In the genomic region with DNA sequence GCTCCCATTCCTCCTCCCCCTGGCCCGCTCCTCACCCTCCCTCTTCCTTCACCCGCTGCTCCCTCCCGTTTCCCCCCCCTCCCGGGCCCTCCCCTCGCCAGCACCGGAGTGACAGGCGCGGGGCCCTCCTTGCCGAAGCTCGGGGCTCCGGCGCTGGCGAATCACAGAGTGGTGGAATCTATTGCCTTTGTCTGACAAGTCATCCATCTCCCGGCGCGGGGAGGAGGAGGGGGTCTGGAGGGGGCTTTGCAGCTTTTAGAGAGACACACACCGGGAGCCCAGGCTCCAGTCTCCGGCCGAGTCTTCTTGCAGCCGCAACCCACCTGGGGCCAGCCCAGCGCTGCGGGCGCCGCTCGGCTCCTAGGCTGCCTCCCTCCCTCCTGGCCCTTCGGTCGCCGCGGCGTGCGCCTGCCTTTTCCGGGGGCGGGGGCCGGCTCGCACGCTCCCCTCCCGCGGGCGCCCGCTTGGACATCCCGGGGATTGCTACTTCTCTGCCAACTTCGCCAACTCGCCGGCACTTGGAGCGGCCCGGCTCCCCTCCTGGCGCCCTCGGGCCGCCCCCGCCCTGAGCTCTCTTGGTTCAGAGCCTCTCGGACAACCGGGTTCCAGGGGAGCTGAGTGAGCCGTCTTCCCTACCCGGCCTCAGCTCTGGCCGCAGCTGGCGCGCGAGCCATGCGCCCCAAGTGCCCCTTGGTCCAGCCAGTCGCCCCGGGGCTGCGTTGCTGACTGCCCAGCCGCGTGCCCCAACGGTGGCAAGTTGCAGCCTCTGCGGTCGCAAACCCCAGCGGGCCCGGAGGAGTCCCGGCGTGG, we compare ENCODE assay signal across 8 mouse cellular contexts. TPM values are rescaled to one million over a fixed set of nuclear protein-coding genes. Genes with fewer than 3 reads are reported as not detected.
DNase-seq lines count a peak whose midpoint lies in the region; ATAC-seq and TF ChIP-seq lines count a peak whose summit lies in the region.

No protein-coding gene starts in this region.

- H3K27ac ChIP-seq in forebrain, postnatal 0 days (ENCODE audit: low read depth, low read length), result no peak overlapping the region
- H3K27ac ChIP-seq in neural tube, embryonic 15.5 days (replicated peaks), result peak overlapping the region; percentile 83

- no peak for DNase-seq in forebrain, postnatal 0 days
- DNase-seq in kidney, postnatal 36 days, result peak; percentile 82 to 85
- no peak for DNase-seq in frontal cortex, postnatal 36 days (ENCODE audit: low spot score in 2 of 2)
- no peak for DNase-seq in adipocyte (ENCODE audit: low spot score)
- no peak for DNase-seq in natural killer cell, adult 2 months (ENCODE audit: low spot score in 2 of 2)

- peaks cover 100% of the 10 kb centered on the region for H3K27me3 ChIP-seq in megakaryocyte, embryonic 14.5 days (replicated peaks)
- peaks cover 70% of the 10 kb centered on the region for H3K27me3 ChIP-seq in forebrain, postnatal 0 days (ENCODE audit: insufficient read depth, low read length)
- H3K27me3 ChIP-seq in neural tube, embryonic 15.5 days (replicated peaks), result peaks cover 73% of the 10 kb centered on the region

- under 1% methylated on average over 65 of the region's 71 CpGs for WGBS in forebrain, postnatal 0 days
- WGBS in neural tube, embryonic 15.5 days, result under 1% methylated on average over 66 of the region's 71 CpGs

- H3K4me3 ChIP-seq in megakaryocyte, embryonic 14.5 days (replicated peaks), result peak overlapping the region; percentile 79
- H3K4me3 ChIP-seq in forebrain, postnatal 0 days (ENCODE audit: low read depth, low read length), result peak overlapping the region; percentile 25
- peak overlapping the region; percentile 45 for H3K4me3 ChIP-seq in neural tube, embryonic 15.5 days (replicated peaks)

- no peak for TF ChIP-seq CTCF in forebrain, postnatal 0 days (IDR thresholded peaks at IDR 0.05; ENCODE audit: low read depth)

- peak overlapping the region; percentile 44 for H3K4me2 ChIP-seq in forebrain, postnatal 0 days (ENCODE audit: low read depth)
- H3K4me2 ChIP-seq in neural tube, embryonic 15.5 days, result peak overlapping the region; percentile 62

- H3K9ac ChIP-seq in forebrain, postnatal 0 days, result no peak overlapping the region
- peak overlapping the region; percentile 60 for H3K9ac ChIP-seq in neural tube, embryonic 15.5 days (replicated peaks)

- no peak for ATAC-seq in megakaryocyte, adult 5-6 weeks (ENCODE audit: poor library complexity, severe bottlenecking)
- ATAC-seq in forebrain, postnatal 0 days, result 0 out of 2 replicates have a peak, but pooled peaks have one; percentile 12
- peak; percentile 84 for ATAC-seq in neural tube, embryonic 15.5 days (ENCODE audit: low FRiP score)

- peaks cover 26% of the 10 kb centered on the region for H3K4me1 ChIP-seq in megakaryocyte, embryonic 14.5 days
- H3K4me1 ChIP-seq in forebrain, postnatal 0 days (ENCODE audit: insufficient read depth), result no peaks in the 10 kb centered on the region
- H3K4me1 ChIP-seq in neural tube, embryonic 15.5 days, result peaks cover 51% of the 10 kb centered on the region

- H3K9me3 ChIP-seq in megakaryocyte, embryonic 14.5 days, result no peaks in the 10 kb centered on the region
- no peaks in the 10 kb centered on the region for H3K9me3 ChIP-seq in forebrain, postnatal 0 days (ENCODE audit: low read length)
- no peaks in the 10 kb centered on the region for H3K9me3 ChIP-seq in neural tube, embryonic 15.5 days (replicated peaks)

- no peaks in the 10 kb centered on the region for H3K36me3 ChIP-seq in megakaryocyte, embryonic 14.5 days (replicated peaks; ENCODE audit: low read length)
- H3K36me3 ChIP-seq in forebrain, postnatal 0 days (ENCODE audit: insufficient read depth), result no peaks in the 10 kb centered on the region
- no peaks in the 10 kb centered on the region for H3K36me3 ChIP-seq in neural tube, embryonic 15.5 days

RNA-seq across cellular contexts. Expression of a gene that starts 0.8 kb away (rescaled TPM):
- not detected in 2 replicates for polyA plus RNA-seq in megakaryocyte, embryonic 14.5 days (2012; ENCODE audit: insufficient read depth, low replicate concordance)
- not detected in 2 replicates for total RNA-seq in megakaryocyte, adult 5-6 weeks (2015)
- not detected in 2 replicates for total RNA-seq in megakaryocyte, adult 5-6 weeks (2017)
- 0.05 TPM in 1 of 2 replicates, not detected in the other for total RNA-seq in forebrain, postnatal 0 days (2014; rRNA removed)
- polyA plus RNA-seq in forebrain, postnatal 0 days (2015; fragmentation: Nextera tagmentation; extraction: Ambion mirVana), result 0.06 TPM in 2 replicates
- 16.5 and 20.5 TPM in 2 replicates for polyA plus RNA-seq in neural tube, embryonic 15.5 days (2015; fragmentation: Nextera tagmentation; extraction: Ambion mirVana)

Comparison
In these comparisons a context has a peak if more than half of its experiments do, and no peak if none do; other contexts are left out.
1. H3K4me3 ChIP-seq: peak in every context shown above with its lines; median percentile 79 in megakaryocyte, embryonic 14.5 days; 45 in neural tube, embryonic 15.5 days; 25 in forebrain, postnatal 0 days.
2. DNase-seq: peak in kidney, postnatal 36 days (2 of 2); none in forebrain, postnatal 0 days (single experiment), frontal cortex, postnatal 36 days (0 of 2), adipocyte (single experiment) and natural killer cell, adult 2 months (0 of 2).
3. RNA of a gene that starts 0.8 kb away (polyA plus RNA-seq): 16.5 to 20.5 TPM in neural tube, embryonic 15.5 days; 0.06 TPM in forebrain, postnatal 0 days and not detected in megakaryocyte, embryonic 14.5 days; every median in the first group is over 10 times any median in the second.